Mouse (Mus musculus) adrenal gland, postnatal 25 days (tissue): ENCODE data around the gene Olfr52. TPM values are rescaled to one million over a fixed set of nuclear protein-coding genes. Genes with fewer than 3 reads are reported as not detected.
"Not testable (repeated sequence)": the region's sequence is repeated elsewhere in the genome, so short reads cannot be mapped to it uniquely, and the experiment has no call there.

Experiments used
- DNase-seq: peaks from one replicate; pipeline ENCODE4 v3.0.0; 2021; ENCODE audit warnings: mixed read lengths
- long read RNA-seq: library from polyadenylated mRNA; stranded (forward); transcript quantifications from one replicate; pipeline ENCODE4 v2.0.0, GENCODE M21; 2021
- total RNA-seq: library from RNA; stranded (reverse); gene quantifications from 2 replicates; pipeline ENCODE4 v1.2.3, GENCODE M21; 2021

Gene Olfr52
- not detected in 2 replicates for total RNA-seq
- long read RNA-seq, result 0 reads

DNA sequence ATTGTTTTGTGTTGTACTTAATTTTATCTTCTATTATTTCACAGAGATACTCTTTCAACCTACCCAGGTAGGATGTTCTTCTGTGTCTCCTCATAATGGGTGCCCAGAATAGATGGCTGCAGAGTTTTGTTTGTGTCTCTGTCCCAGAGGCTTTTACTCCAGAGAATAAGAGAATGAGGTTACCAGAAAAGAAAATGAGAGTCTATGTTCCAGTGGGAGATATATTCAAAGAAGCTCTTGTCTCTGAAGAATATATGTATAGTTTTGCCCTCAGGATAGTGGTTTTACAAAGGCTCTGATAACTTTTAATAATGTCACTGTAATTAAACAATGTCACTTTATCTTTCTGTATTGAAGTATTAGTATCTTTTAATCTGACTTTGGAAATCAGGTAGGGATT lies at the start of gene Olfr52:
Gene Olfr52, minus strand, starts transcription at position 101 of the 400 bp plus-strand sequence.
- no peak for DNase-seq

DNA sequence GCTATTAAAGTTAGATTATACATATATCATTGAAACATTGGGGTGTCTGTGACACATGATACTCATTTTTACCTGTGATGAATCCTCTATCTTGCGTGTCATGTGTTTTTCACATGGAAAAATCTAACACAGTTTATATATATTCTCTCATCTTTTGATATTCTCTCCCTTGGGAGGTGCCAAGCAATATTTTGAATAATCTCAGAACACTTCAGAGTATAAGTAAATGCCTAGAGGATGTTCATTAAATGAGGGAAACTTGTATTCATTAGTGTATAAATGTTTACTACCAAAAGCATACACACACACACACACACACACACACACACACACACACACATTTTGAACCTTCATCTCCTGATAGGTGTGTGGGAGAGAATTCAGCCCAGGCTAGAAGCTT lies 45.8 kb upstream of the Olfr52 start, which contains the start of gene Olfr1047:
Gene Olfr1047, minus strand, starts transcription at position 101 of the 400 bp plus-strand sequence.
- no peak for DNase-seq

- DNase-seq, result no peak
These were observed 33.7 kb upstream of the Olfr52 start, which contains the start of gene Olfr1046 for GRCm38 (mm10) chr2:86219214-86219613. Gene Olfr1046, minus strand, starts transcription at chr2:86219314.

DNA sequence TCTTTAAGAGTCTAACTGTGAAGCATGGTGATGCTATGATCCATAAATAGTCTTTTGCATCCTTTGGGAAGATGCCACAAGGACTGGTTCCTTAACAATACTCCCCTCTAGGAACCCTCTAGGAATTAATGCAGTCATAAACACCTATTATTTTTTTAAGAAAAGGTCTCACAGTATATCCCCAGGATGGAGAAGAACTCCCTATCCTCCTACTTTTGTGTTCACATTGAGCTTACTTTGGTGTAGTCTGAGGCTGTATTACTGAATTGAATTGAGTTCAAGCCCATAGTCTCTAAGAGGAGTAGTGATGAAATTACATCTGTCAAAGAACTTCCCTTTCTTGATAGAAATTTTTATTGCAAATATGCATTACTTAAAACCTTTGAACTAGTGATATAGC lies 17.4 kb upstream of the Olfr52 start, which contains the start of gene Olfr1045:
Gene Olfr1045, minus strand, starts transcription at position 101 of the 400 bp plus-strand sequence.
- DNase-seq, result no peak

DNA sequence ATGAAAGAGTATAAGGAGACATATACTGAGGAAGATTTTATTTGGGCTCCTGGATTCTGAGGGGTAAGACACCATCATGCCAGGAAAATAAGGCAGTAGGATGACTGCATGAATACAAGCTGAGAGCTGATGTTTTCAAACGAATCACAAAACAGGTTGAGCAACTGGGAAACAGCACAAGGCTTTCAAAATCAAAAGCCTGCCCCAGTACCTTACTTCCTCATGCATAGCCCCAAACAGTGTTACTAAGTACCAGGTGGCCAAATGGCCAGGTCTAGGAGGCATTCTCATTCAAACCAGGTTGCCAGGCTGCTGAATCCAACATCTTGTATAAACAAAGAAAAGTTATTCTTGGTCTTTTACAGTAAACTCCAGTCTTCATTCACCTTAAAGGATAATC lies 10.4 kb upstream of the Olfr52 start:
- no peak for DNase-seq

- no peak for DNase-seq
These were observed 5.5 kb downstream of the Olfr52 start for GRCm38 (mm10) chr2:86179950-86180349.

DNA sequence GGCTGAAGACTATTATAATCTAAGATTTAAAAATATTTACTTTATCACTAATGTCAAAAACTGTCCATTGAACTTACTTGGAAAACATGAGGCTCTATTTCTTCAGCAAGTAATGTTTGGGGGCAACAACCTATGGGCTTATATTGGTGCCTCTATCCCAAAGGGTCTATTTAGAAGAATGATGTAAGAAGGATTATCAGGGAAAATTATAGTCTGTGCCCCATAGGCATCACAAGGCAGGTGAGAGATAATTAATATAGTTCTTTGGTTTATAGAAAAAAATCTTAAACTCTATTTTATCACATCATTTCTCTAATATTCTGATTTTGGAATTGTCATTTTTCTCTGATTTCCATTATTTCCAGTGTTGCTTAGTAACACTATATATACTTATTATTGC lies 7.8 kb downstream of the Olfr52 start, which contains the start of gene Olfr1044:
Gene Olfr1044, minus strand, starts transcription at position 101 of the 400 bp plus-strand sequence.
- DNase-seq, result no peak

GRCm38 (mm10) chr2:86175422-86175821 lies 10.1 kb downstream of the Olfr52 start:
- not testable (repeated sequence) for DNase-seq

DNA sequence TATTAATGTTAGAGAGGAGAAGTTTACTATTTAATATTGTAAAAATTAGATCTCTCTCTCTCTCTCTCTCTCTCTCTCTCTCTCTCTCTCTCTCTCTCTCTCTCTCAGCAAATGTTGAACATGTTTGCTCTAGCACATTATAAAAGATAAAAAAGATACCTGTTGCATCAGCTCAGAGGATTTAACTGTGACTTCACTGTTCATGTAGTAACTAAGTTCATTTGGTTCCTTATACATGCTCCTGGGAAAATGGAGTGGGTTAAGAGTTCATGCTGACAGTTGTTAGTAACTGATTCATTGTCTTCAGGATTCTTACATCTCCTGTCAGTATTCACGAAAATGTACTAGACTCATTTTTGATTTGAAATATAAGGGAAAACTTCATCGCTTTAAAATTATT lies 18.1 kb downstream of the Olfr52 start, which contains the start of gene Olfr1043:
Gene Olfr1043, minus strand, starts transcription at position 101 of the 400 bp plus-strand sequence.
- DNase-seq, result no peak

GRCm38 (mm10) chr2:86161738-86162137 lies 23.7 kb downstream of the Olfr52 start, which contains the start of gene Olfr1042:
Gene Olfr1042, minus strand, starts transcription at chr2:86161838.
- no peak for DNase-seq

- no peak for DNase-seq
These were observed 38.9 kb downstream of the Olfr52 start, which contains the start of gene Olfr1040 for GRCm38 (mm10) chr2:86146632-86147031. Gene Olfr1040, minus strand, starts transcription at chr2:86146732.

DNA sequence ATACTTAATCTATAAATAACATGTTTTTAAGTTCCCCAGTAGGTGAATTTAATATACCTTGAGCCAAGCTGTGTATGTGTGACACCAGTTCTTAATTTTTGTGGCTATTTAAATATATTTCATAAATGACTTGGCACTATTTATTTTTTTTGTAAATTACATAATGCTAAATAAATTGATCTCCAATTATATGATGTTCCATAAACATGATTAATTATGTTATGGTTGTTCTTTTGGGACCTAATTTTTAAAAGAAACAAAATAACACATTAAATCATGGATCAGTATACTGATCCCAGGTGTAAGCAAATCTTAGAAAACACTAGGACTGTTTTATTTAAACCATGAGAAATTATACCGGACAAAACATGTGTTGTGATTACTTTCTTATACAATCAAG lies 49.7 kb downstream of the Olfr52 start, which contains the start of gene Olfr1039:
Gene Olfr1039, minus strand, starts transcription at position 101 of the 400 bp plus-strand sequence.
- DNase-seq, result no peak

Other genes starting within 250 kb of the Olfr52 start
- gene Olfr1028, start 235.2 kb downstream of the Olfr52 start, total RNA-seq, result not detected in 2 replicates
- not detected in 2 replicates for gene Olfr1029, start 211.8 kb downstream of the Olfr52 start, total RNA-seq
- not detected in 2 replicates for gene Olfr1030, start 206.4 kb downstream of the Olfr52 start, total RNA-seq
- gene Olfr1031, start 195.4 kb downstream of the Olfr52 start, total RNA-seq, result not detected in 2 replicates
- gene Olfr1032, start 180.1 kb downstream of the Olfr52 start, total RNA-seq, result not detected in 2 replicates
- 4.5 and 4.9 TPM in 2 replicates for gene Olfr1033, start 165.1 kb downstream of the Olfr52 start, total RNA-seq
- gene Olfr1034, start 139.8 kb downstream of the Olfr52 start, total RNA-seq, result 0.29 and 0.33 TPM in 2 replicates
- gene Olfr1036, start 111.7 kb downstream of the Olfr52 start, total RNA-seq, result not detected in 2 replicates
- gene Olfr1037, start 98.3 kb downstream of the Olfr52 start, total RNA-seq, result not detected in 2 replicates
- gene Olfr1039, start 49.8 kb downstream of the Olfr52 start, total RNA-seq, result not detected in 2 replicates
- gene Olfr1040, start 39.0 kb downstream of the Olfr52 start, total RNA-seq, result not detected in 2 replicates
- gene Olfr1042, start 23.8 kb downstream of the Olfr52 start, total RNA-seq, result not detected in 2 replicates
- gene Olfr1043, start 18.2 kb downstream of the Olfr52 start, total RNA-seq, result not detected in 2 replicates
- not detected in 2 replicates for gene Olfr1044, start 7.9 kb downstream of the Olfr52 start, total RNA-seq
- not detected in 2 replicates for gene Olfr1045, start 17.3 kb upstream of the Olfr52 start, total RNA-seq
- not detected in 2 replicates for gene Olfr1046, start 33.6 kb upstream of the Olfr52 start, total RNA-seq
- gene Olfr1047, start 45.7 kb upstream of the Olfr52 start, total RNA-seq, result not detected in 2 replicates
- not detected in 2 replicates for gene Olfr1048, start 54.6 kb upstream of the Olfr52 start, total RNA-seq
- not detected in 2 replicates for gene Olfr1049, start 72.6 kb upstream of the Olfr52 start, total RNA-seq
- gene Olfr1051, start 93.4 kb upstream of the Olfr52 start, total RNA-seq, result not detected in 2 replicates
- gene Olfr1052, start 106.8 kb upstream of the Olfr52 start, total RNA-seq, result not detected in 2 replicates
- gene Olfr1053, start 129.6 kb upstream of the Olfr52 start, total RNA-seq, result not detected in 2 replicates
- not detected in 2 replicates for gene Olfr1054, start 149.8 kb upstream of the Olfr52 start, total RNA-seq
- gene Olfr1055, start 164.6 kb upstream of the Olfr52 start, total RNA-seq, result not detected in 2 replicates
- gene Olfr1056, start 176.8 kb upstream of the Olfr52 start, total RNA-seq, result not detected in 2 replicates
- gene Olfr1057, start 192.7 kb upstream of the Olfr52 start, total RNA-seq, result not detected in 2 replicates
- gene Olfr1058, start 202.9 kb upstream of the Olfr52 start, total RNA-seq, result not detected in 2 replicates
- gene Olfr1061, start 228.4 kb upstream of the Olfr52 start, total RNA-seq, result not detected in 2 replicates
- not detected in 2 replicates for gene Olfr1062, start 241.1 kb upstream of the Olfr52 start, total RNA-seq